Mouse (Mus musculus) gastrocnemius, postnatal 4 days (tissue): Measurements from ENCODE around the gene Tes3-ps. TPM values are rescaled to one million over a fixed set of nuclear protein-coding genes. Genes with fewer than 3 reads are reported as not detected.

Experiments used
- DNase-seq, 2 experiments: peaks; one replicate each; pipeline ENCODE4 v3.0.0; 2021 to 2022; ENCODE audit warnings: low spot score in 2 of 2, mixed read lengths in 2 of 2
- total RNA-seq, 2 experiments: library from RNA; stranded (reverse); gene quantifications; 2 replicates each; pipeline ENCODE4 v1.2.3; 2021

Tes3-ps gene
- total RNA-seq, 2 experiments from 2014 or later: 1.6 to 1.8 TPM

GRCm38 (mm10) chr13:49485388-49485787 is 7.7 kb upstream of the Tes3-ps start:
- no peak for DNase-seq

DNA sequence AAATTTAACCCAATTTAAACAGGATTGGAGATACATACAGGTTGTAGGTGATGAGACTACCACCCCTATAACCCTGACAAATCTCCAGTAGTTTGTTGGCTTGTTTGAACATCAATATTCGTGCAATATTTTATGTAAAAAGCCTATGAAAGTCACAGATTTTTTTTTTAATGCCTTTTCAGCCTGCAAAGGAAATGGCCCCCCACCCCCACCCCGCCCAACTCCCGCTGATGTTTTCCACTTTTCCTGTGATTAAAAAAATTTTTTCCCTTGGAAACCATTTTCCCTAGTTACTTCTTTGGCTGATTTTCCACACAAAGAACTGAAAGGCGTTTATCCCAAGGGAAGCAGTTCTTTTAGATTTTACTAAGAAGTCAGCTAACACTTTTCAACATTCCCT is 11.4 kb downstream of the Tes3-ps start, which contains the start of gene Ecm2:
Gene Ecm2 (plus strand): TSS at position 301 of the 400 bp plus-strand sequence.
- DNase-seq: no peak

- DNase-seq: no peak
These were observed 12.7 kb downstream of the Tes3-ps start for GRCm38 (mm10) chr13:49505776-49506175.

DNA sequence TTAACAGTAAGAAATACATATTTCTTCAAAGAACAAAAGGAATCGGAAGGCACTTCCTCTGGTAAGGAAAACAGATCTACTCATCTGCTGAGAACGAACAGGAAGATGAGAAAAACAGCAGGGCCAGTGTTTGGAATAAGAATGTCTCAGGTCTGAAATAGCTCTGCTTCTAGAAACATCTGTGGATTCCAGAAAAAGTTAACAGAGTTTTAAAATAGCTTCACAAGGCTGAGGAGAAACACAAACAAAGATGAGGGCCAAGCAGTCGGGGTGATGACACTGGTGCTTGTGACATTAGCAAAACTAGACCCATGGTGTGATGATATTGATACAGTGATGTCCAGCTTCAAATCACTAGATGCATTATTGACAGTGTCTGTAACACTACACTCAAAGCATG is 14.1 kb downstream of the Tes3-ps start:
- DNase-seq: no peak

- no peak for DNase-seq
These were observed 25.6 kb downstream of the Tes3-ps start for GRCm38 (mm10) chr13:49518761-49519160.

- no peak for DNase-seq
These were observed 33.1 kb downstream of the Tes3-ps start for GRCm38 (mm10) chr13:49526235-49526634.

GRCm38 (mm10) chr13:49530636-49531035 is 37.5 kb downstream of the Tes3-ps start:
- DNase-seq: no peak

- DNase-seq: no peak
These were observed 43.8 kb downstream of the Tes3-ps start for GRCm38 (mm10) chr13:49536946-49537345.

- DNase-seq: no peak
These were observed 45.6 kb downstream of the Tes3-ps start for GRCm38 (mm10) chr13:49538693-49539092.

- DNase-seq: no peak
These were observed 51.2 kb downstream of the Tes3-ps start, which contains the start of gene Aspn for GRCm38 (mm10) chr13:49544279-49544678. Gene Aspn, plus strand, starts transcription at chr13:49544443.

GRCm38 (mm10) chr13:49545646-49546045 is 52.5 kb downstream of the Tes3-ps start:
- no peak for DNase-seq

Other genes with a start within 250 kb of the Tes3-ps start
- 1 to 10 TPM in 1 of 2 experiments, under 1 TPM in 1; 0.61 to 1.5 TPM for gene Susd3, start 244.6 kb upstream of the Tes3-ps start, total RNA-seq
- 1 to 10 TPM in 1 of 2 experiments, under 1 TPM in 1; 0.98 to 1.5 TPM for gene Fgd3, start 173.0 kb upstream of the Tes3-ps start, total RNA-seq
- gene Bicd2, start 151.7 kb upstream of the Tes3-ps start, total RNA-seq: 10 to 100 TPM; 32.9 to 35.7 TPM
- 1 to 10 TPM; 7.0 to 8.9 TPM for gene Ippk, start 72.1 kb upstream of the Tes3-ps start, total RNA-seq
- 10 to 100 TPM; 11.7 to 14.8 TPM for gene Ecm2, start 11.5 kb downstream of the Tes3-ps start, total RNA-seq
- gene Aspn, start 51.1 kb downstream of the Tes3-ps start, total RNA-seq: 100 to 1,000 TPM; 194 to 215 TPM
- 1 to 10 TPM in 1 of 2 experiments, under 1 TPM in 1; 0.93 to 1.5 TPM for gene Omd, start 89.1 kb downstream of the Tes3-ps start, total RNA-seq
- gene Ogn, start 114.7 kb downstream of the Tes3-ps start, total RNA-seq: 100 to 1,000 TPM; 194 to 208 TPM
- gene Cenpp, start 159.5 kb downstream of the Tes3-ps start, total RNA-seq: 1 to 10 TPM; 5.6 to 5.7 TPM
- gene Nol8, start 159.8 kb downstream of the Tes3-ps start, total RNA-seq: 10 to 100 TPM; 10.2 TPM
- gene Iars, start 188.8 kb downstream of the Tes3-ps start, total RNA-seq: 10 to 100 TPM; 71.2 to 71.3 TPM